Mouse (Mus musculus): ENCODE data around the gene Fam214b. TPM values are rescaled to one million over a fixed set of nuclear protein-coding genes. Genes with fewer than 3 reads are reported as not detected.

The Fam214b gene
- total and polyA plus RNA-seq, 3 experiments = 1.3 to 3.8 TPM; not detected in 1

DNA sequence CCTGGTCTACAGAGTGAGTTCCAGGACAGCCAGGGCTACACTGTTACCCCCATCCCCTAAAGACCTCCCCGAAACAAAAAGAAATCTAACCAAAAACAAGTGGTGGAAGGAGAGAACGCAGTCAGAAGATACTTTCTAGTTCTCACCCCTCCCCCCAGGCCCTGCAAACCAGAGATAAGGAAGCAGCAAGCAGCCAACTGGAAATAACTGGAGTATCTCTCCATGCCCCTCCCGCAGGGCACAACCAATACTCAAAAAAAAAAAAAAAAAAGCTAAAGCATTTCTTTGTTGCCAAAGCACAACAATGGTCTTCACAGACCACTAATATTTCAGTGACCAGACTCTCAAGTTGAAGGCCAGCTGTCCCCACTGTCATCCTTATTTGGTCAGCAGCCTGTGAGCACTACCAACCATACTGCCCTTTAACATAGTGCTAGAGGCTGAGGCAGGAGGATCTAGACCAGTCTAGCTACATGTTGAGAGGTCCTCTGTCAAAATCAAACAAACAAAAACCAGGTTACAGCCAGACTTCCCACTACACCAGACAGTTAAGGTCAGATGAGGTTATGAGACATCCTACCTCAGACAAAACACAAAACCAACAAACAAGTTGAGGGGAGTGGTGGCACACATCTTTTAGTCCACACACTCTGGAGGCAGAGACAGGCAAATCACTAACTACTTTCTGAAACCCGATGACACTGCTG, 8.0 kb downstream of the Fam214b start (continued):
- TF ChIP-seq MAX (IDR thresholded peaks at IDR 0.05; ENCODE audit: low read length) (no peak), SIN3A (IDR thresholded peaks at IDR 0.05; ENCODE audit: low read length) (peak; percentile 91), MEF2A (IDR thresholded peaks at IDR 0.05; ENCODE audit: extremely low read depth, insufficient replicate concordance, low read depth, low read length, poor library complexity, severe bottlenecking) (no peak)

- H3K79me2 ChIP-seq (ENCODE audit: control insufficient read depth, insufficient read depth, low read length, poor library complexity) = no peaks in the 10 kb centered on the region
- no peak overlapping the region for H3K9ac ChIP-seq (ENCODE audit: control insufficient read depth, low read depth, low read length, poor library complexity, severe bottlenecking)
- peaks cover 21 to 38% of the 10 kb centered on the region in 2 experiments for H3K4me1 ChIP-seq (ENCODE audit: control insufficient read depth in 1 of 2, insufficient read depth in 2 of 2, low read length in 2 of 2)
- no peaks in the 10 kb centered on the region for H3K9me3 ChIP-seq (replicated peaks; ENCODE audit: insufficient read depth, low read length)
- H3K27ac ChIP-seq (ENCODE audit: control insufficient read depth, low read depth, low read length) = no peak overlapping the region
- H3K4me3 ChIP-seq (ENCODE audit: control insufficient read depth in 1 of 2, insufficient read depth in 1 of 2, low read depth in 2 of 2, low read length in 2 of 2) = no peak overlapping the region
- DNase-seq (ENCODE audit: low read depth, low spot score) = no peak
- H3K36me3 ChIP-seq (ENCODE audit: control insufficient read depth in 1 of 2, insufficient read depth in 2 of 2, low read length in 2 of 2) = peaks cover 0 to 21% of the 10 kb centered on the region in 2 experiments; a peak in 2 of 4 replicates
- H3K27me3 ChIP-seq (ENCODE audit: control insufficient read depth in 1 of 2, insufficient read depth in 2 of 2, low read length in 2 of 2) = no peaks in the 10 kb centered on the region
- TF ChIP-seq USF2 (IDR thresholded peaks at IDR 0.05; ENCODE audit: borderline replicate concordance in 1 of 2, insufficient read depth in 1 of 2, low read depth in 1 of 2, low read length in 2 of 2) (no peak), POLR2AphosphoS5 (IDR thresholded peaks at IDR 0.05; ENCODE audit: borderline replicate concordance, low read depth, low read length) (no peak), JUND (IDR thresholded peaks at IDR 0.05; ENCODE audit: low read depth, low read length) (no peak), POLR2AphosphoS2 (IDR thresholded peaks at IDR 0.05; ENCODE audit: low read length) (no peak), ETS1 (IDR thresholded peaks at IDR 0.05; ENCODE audit: low read depth, low read length) (no peak), ELF1 (IDR thresholded peaks at IDR 0.05; ENCODE audit: low read depth, low read length) (no peak), TAL1 (IDR thresholded peaks at IDR 0.05; ENCODE audit: low read length) (no peak)
Measured at GRCm38 (mm10) chr4:43036356-43036755, 9.7 kb downstream of the Fam214b start.

GRCm38 (mm10) chr4:43035851-43036250, 10.2 kb downstream of the Fam214b start:
- H3K27me3 ChIP-seq (ENCODE audit: control insufficient read depth in 1 of 2, insufficient read depth in 2 of 2, low read length in 2 of 2) = no peaks in the 10 kb centered on the region
- H3K4me1 ChIP-seq (ENCODE audit: control insufficient read depth in 1 of 2, insufficient read depth in 2 of 2, low read length in 2 of 2) = peaks cover 18 to 34% of the 10 kb centered on the region in 2 experiments
- H3K9me3 ChIP-seq (replicated peaks; ENCODE audit: insufficient read depth, low read length) = no peaks in the 10 kb centered on the region
- peaks cover 3% of the 10 kb centered on the region for H3K79me2 ChIP-seq (ENCODE audit: control insufficient read depth, insufficient read depth, low read length, poor library complexity)
- no peak overlapping the region for H3K27ac ChIP-seq (ENCODE audit: control insufficient read depth, low read depth, low read length)
- DNase-seq (ENCODE audit: low read depth, low spot score) = no peak
- H3K9ac ChIP-seq (ENCODE audit: control insufficient read depth, low read depth, low read length, poor library complexity, severe bottlenecking) = no peak overlapping the region
- H3K4me3 ChIP-seq (ENCODE audit: control insufficient read depth in 1 of 2, insufficient read depth in 1 of 2, low read depth in 2 of 2, low read length in 2 of 2) = no peak overlapping the region
- H3K36me3 ChIP-seq (ENCODE audit: control insufficient read depth in 1 of 2, insufficient read depth in 2 of 2, low read length in 2 of 2) = peaks cover 0 to 17% of the 10 kb centered on the region in 2 experiments; a peak in 2 of 4 replicates
- no peak for TF ChIP-seq HCFC1 (IDR thresholded peaks at IDR 0.05; ENCODE audit: low read depth, low read length)
- no peak for TF ChIP-seq USF1 (IDR thresholded peaks at IDR 0.05; ENCODE audit: low read depth, low read length)
- TF ChIP-seq MAFK (IDR thresholded peaks at IDR 0.05; ENCODE audit: borderline replicate concordance, low read depth, low read length) = no peak
- no peak for TF ChIP-seq SIN3A (IDR thresholded peaks at IDR 0.05; ENCODE audit: low read length)
- no peak for TF ChIP-seq MYC (IDR thresholded peaks at IDR 0.05; ENCODE audit: low read depth, low read length)
- TF ChIP-seq USF2 (IDR thresholded peaks at IDR 0.05; ENCODE audit: borderline replicate concordance in 1 of 2, insufficient read depth in 1 of 2, low read depth in 1 of 2, low read length in 2 of 2) = no peak
